Mouse (Mus musculus) hindbrain, embryonic 10.5 days (tissue): ENCODE results near the gene Actg1. TPM values are rescaled to one million over a fixed set of nuclear protein-coding genes. Genes with fewer than 3 reads are reported as not detected.
A peak's percentile ranks its signal among the peaks of the same experiment; 100 is the strongest.
"Not testable (repeated sequence)": the region's sequence is repeated elsewhere in the genome, so short reads cannot be mapped to it uniquely, and the experiment has no call there.

ENCODE experiments used
- DNase-seq: peaks from one replicate; pipeline ENCODE4 v3.0.0-alpha.2; 2017; ENCODE audit warnings: low spot score
- H3K27ac ChIP-seq: fragments of 300-500 bp; sonication (generic); 2 replicates; pipeline ENCODE4 v1.5.1; 2016; ENCODE audit warnings: mild to moderate bottlenecking, moderate library complexity
- H3K27me3 ChIP-seq: fragments of 300-500 bp; sonication (generic); 2 replicates; pipeline ENCODE4 v1.6.1; 2016; ENCODE audit warnings: mild to moderate bottlenecking; ENCODE audit not compliant: poor library complexity, insufficient read depth, severe bottlenecking
- H3K36me3 ChIP-seq: fragments of 300-500 bp; sonication (generic); 2 replicates; pipeline ENCODE4 v1.6.1; 2016; ENCODE audit warnings: mild to moderate bottlenecking, moderate library complexity
- H3K4me1 ChIP-seq: fragments of 300-500 bp; sonication (generic); replicated peaks from 2 replicates; pipeline ENCODE4 v1.6.1; 2016; ENCODE audit warnings: mild to moderate bottlenecking
- H3K4me3 ChIP-seq: fragments of 300-500 bp; sonication (generic); 2 replicates; pipeline ENCODE4 v1.5.1; 2016; ENCODE audit warnings: mild to moderate bottlenecking, moderate library complexity
- H3K9me3 ChIP-seq: fragments of 300-500 bp; sonication (generic); 2 replicates; pipeline ENCODE4 v1.6.1; 2016; ENCODE audit warnings: mild to moderate bottlenecking, moderate library complexity
- WGBS: fragments of 180-500 bp; shearing (Covaris S2); methylation state at CpG from one replicate; pipeline ENCODE4 v1.1.7; 2016; 5-methylcytosine and 5-hydroxymethylcytosine counted together
- polyA plus RNA-seq: library from polyadenylated mRNA; unstranded; fragments of >200 nt; fragmentation: Nextera tagmentation; extraction: Ambion mirVana; gene quantifications from 2 replicates; pipeline ENCODE4 v1.2.1, GENCODE M21; 2016

Actg1 gene
- polyA plus RNA-seq, 1 experiment from 2014 or later: 3,536 TPM

DNA sequence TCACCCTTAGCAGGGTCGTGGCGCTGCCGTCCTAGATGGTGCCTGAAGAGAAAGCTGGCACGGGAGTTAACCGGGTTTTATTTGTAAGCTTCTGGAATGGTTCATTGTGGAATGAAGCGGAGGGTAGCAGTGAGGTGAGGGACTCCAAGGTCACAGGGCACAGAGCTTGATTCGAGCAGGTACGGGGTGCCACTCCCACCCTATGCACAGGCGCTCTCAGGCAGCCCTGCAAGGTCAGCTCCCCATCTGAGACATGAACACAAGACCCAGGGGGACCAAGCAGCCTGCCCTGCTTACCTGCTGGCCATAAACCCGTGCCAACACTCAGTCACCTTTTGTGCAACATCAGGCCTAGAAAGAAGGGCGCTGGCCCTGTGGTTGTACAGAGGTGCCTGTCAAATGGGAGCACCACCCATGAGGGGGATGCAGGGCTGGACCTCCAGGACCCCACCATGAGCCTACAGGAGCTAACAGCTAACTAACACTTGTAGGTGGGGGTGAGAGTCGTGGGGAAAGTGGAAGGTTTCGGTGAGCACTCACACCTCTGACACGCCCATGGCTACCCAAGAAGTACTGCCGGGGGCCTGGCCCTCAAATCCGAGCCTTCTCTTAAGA, 1.1 kb upstream of the Actg1 start:
- Histone ChIP-seq H3K36me3 (peaks cover 25% of the 10 kb centered on the region), H3K4me3 (peak overlapping the region; percentile 100), H3K27ac (peak overlapping the region; percentile 100), H3K4me1 (peaks cover 63% of the 10 kb centered on the region), H3K9me3 (no peaks in the 10 kb centered on the region), H3K27me3 (peaks cover 10% of the 10 kb centered on the region; the same call in 1 of the 2 replicates)
- DNase-seq: no peak
- 4% methylated on average over 16 of the region's 16 CpGs for WGBS

DNA sequence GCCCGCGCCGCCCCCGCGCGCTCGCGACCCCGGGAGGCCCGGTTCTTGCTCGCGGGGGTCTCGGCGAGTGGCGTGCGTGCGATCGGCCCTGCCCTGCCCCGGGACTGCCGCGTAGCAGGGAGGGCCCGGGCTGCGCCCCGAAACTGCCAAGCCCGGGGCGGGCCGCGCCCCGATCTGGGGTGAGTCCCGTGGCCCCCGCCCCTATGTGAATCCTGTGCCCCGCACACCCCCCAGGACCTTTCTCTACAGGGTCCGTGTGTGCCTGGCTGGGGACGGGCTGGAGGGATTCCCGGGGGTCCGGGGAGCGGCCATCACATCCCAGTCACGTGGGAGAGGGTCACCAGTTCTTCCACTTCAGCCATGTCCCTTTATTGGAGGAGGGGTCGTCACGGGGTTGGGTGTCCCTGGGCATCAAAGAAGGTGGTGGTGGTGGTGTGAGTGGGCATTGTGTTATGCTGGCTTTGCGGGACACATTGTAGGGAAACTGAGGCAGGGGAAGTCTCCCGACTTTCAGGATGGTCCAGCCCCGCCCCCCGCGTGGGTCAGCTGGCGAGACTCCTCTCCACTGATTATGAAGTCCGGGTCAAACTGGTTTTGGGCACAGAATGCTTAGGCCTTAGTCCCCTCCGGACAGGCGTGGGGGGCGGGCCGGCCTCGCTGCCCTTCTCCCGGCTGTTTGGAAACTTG, 485 bp upstream of the Actg1 start:
- peaks cover 26% of the 10 kb centered on the region for H3K36me3 ChIP-seq
- peak overlapping the region; percentile 100 for H3K27ac ChIP-seq
- peaks cover 61% of the 10 kb centered on the region for H3K4me1 ChIP-seq
- no peaks in the 10 kb centered on the region for H3K9me3 ChIP-seq
- peak; percentile 84 for DNase-seq
- WGBS: 4% methylated on average over 47 of the region's 53 CpGs
- H3K27me3 ChIP-seq: peaks cover 10% of the 10 kb centered on the region; the same call in 1 of the 2 replicates
- peak overlapping the region; percentile 100 for H3K4me3 ChIP-seq

DNA sequence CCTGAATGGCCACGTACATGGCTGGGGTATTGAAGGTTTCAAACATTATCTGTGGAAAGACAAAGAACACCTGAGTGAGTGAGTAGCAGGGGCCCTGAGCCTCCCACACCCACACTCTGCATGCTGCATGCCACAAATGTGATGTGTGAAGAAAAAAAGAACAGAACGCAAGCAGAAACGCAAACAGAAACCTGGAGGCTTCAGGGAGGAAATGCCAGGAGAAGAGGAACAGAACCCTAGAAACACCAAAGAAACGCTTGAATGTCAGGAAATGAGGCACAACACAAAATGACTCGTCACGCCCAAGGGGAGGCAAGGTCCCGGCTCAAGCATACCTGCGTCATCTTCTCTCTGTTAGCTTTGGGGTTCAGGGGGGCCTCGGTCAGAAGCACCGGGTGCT, 1.0 kb downstream of the Actg1 start:
- no peak for DNase-seq
- 12% methylated on average over 10 of the region's 10 CpGs for WGBS
- Histone ChIP-seq H3K36me3 (peaks cover 26% of the 10 kb centered on the region), H3K4me1 (peaks cover 47% of the 10 kb centered on the region), H3K9me3 (no peaks in the 10 kb centered on the region), H3K4me3 (peak overlapping the region; percentile 100), H3K27me3 (no peaks in the 10 kb centered on the region), H3K27ac (peak overlapping the region; percentile 100)

DNA sequence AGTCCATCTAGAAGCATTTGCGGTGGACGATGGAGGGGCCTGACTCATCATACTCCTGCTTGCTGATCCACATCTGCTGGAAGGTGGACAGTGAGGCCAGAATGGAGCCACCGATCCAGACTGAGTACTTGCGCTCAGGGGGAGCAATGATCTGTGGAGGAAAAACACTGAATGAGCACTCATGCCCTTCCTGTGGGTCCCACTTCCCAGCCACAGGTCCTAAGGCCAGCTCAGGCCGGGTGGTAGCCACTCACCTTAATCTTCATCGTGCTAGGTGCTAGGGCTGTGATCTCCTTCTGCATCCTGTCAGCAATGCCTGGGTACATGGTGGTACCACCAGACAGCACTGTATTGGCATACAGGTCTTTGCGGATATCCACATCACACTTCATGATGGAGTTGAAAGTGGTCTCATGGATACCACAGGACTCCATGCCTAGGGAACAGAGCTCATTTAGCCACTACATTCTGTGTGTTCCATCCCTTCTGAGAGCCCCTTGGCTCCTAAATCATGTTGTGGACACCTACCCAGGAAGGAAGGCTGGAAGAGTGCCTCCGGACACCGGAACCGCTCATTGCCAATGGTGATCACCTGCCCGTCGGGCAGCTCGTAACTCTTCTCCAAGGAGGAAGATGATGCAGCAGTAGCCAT, 1.8 kb downstream of the Actg1 start:
- not testable (repeated sequence) for H3K27me3 ChIP-seq, H3K27ac ChIP-seq, DNase-seq, H3K9me3 ChIP-seq
- Histone ChIP-seq H3K4me1 (peaks cover 41% of the 10 kb centered on the region), H3K36me3 (peaks cover 26% of the 10 kb centered on the region), H3K4me3 (peak overlapping the region; percentile 56)
- WGBS: 73% methylated on average over 11 of the region's 13 CpGs

DNA sequence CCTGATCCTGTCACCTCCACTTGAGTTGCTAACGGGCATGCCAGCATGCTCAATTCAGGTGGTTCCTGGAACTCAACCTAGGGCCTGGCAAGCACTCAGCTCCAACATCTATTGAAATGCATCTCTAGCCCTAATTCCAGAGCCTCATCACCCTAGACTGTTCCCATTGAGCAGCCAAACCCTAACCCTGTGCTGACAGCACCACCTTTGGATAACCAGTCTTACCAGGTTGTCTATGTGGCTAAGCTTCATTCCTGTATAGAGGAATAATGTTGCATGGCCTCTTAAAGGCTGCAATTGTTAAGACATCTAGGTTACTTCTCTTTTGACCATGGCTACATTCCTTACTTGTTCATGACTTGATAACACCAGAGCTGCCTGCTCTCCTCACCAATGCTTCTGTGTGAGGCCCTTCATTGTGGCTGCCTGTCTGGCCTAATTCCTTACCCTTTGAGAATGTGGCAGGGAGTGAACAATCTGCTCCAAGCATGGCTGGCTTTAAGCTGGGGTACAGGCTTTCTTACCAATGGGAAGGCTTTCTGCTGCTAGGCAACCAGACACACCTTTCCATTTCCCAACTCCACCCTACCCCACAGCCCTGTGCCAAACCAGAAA, 3.2 kb downstream of the Actg1 start:
- peak overlapping the region; percentile 39 for H3K4me3 ChIP-seq
- peaks cover 28% of the 10 kb centered on the region for H3K4me1 ChIP-seq
- no peaks in the 10 kb centered on the region for H3K27me3 ChIP-seq
- peak; percentile 38 for DNase-seq
- no peak overlapping the region for H3K27ac ChIP-seq
- H3K36me3 ChIP-seq: peaks cover 26% of the 10 kb centered on the region
- 0 out of 2 replicates have a peak, but pooled peaks cover 3% of the 10 kb centered on the region for H3K9me3 ChIP-seq
- WGBS: 32% methylated on average over 1 of the region's 1 CpGs

DNA sequence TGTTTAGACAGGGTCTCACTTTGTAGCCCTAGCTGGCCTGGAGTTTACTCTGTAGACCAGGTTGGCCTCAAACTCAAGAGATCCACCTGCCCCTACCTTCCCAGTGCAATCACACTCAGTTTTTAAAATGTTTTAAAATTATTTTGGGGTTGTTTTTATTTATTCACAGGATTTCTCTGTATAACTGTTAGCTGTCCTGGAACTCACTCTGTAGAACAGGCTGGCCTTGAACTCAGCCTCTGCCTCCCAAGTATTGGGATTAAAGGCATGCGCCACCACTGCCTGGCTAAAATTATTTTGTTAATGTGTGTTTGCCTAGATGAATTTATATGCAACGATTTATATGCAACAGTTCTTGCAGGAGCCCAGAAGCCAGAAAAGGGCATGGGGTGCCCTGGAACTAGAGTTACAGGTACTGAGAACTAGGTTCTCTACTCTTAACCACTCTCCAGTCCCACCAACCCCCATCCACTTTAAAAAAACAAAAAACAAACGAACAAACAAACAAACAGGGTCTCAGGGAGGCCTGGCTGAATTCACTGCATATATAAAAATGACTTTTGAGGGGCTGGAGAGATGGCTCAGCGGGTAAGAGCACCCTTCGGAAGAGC, 3.9 kb downstream of the Actg1 start:
- Histone ChIP-seq H3K36me3 (peaks cover 26% of the 10 kb centered on the region), H3K4me1 (peaks cover 20% of the 10 kb centered on the region), H3K4me3 (no peak overlapping the region), H3K27ac (no peak overlapping the region), H3K27me3 (no peaks in the 10 kb centered on the region), H3K9me3 (0 out of 2 replicates have a peak, but pooled peaks cover 3% of the 10 kb centered on the region)
- no peak for DNase-seq
- 66% methylated on average over 5 of the region's 5 CpGs for WGBS

DNA sequence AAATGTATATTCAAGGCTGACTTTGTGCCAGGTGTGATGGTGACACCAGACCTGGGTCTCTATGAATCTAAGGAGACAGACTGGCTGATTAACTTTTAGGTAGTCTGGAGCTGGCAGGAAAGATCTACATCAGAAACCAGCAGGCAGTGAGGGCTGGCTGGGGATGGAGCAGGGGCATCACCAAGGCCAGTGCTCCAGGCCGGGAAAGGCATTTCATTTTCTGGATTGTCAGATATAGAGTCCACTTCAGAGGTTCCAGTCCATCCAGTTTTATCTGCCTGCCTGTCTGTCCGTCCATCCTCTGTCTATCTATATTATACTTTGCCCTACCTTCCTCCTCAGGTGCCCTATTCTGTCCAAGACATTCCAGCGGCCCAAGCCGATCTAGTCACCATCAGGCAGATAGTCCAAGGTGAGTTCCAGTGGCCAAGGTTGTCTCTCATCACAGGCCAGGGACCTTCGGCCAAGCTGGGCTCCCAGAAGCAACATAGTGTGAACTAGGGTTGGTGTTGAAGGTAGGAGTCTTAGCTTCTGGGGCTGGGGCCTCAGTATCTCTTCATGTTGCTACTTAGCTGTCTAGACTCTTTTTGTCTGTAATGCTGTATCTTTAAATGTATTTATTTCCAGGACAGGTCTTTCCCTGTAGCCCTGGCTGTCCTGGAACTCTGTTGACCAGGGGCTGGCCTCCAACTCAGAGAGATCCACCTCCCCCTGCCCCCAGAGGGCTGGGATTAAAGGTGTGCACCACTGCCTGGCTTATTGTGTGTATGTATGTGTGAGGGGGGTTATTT, 4.6 kb downstream of the Actg1 start:
- Histone ChIP-seq H3K27me3 (no peaks in the 10 kb centered on the region), H3K4me1 (peaks cover 13% of the 10 kb centered on the region), H3K36me3 (peaks cover 26% of the 10 kb centered on the region), H3K9me3 (0 out of 2 replicates have a peak, but pooled peaks cover 3% of the 10 kb centered on the region), H3K4me3 (no peak overlapping the region), H3K27ac (no peak overlapping the region)
- 79% methylated on average over 5 of the region's 5 CpGs for WGBS
- peak; percentile 46 for DNase-seq

DNA sequence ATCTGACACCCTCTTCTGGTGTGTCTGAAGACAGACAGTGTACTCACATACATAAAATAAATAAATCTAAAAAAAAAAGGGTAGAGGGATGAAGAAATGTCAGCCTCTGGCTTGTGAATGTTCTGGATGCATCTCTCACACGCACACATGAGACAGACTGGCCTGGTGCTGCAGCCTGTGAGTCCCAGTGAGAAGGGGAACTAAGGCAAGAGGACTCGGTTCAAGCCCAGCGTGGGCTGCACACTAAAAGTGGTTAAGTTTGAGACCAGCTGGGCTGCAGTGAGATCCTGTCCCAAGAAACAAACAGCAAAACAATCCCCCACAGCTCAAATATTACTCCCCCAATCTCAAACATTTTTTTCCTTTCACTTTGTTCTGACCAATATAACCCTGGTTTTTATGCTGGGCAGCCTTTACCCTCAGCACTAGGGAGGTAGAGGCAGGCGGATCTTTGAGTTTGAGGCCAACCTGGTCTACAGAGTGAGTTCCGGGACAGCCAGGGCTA, 5.6 kb downstream of the Actg1 start:
- WGBS: 89% methylated on average over 5 of the region's 5 CpGs
- H3K36me3 ChIP-seq: peaks cover 25% of the 10 kb centered on the region
- no peaks in the 10 kb centered on the region for H3K27me3 ChIP-seq
- H3K9me3 ChIP-seq: 0 out of 2 replicates have a peak, but pooled peaks cover 3% of the 10 kb centered on the region
- H3K4me3 ChIP-seq: no peak overlapping the region
- no peak overlapping the region for H3K27ac ChIP-seq
- DNase-seq: no peak
- peaks cover 13% of the 10 kb centered on the region for H3K4me1 ChIP-seq

DNA sequence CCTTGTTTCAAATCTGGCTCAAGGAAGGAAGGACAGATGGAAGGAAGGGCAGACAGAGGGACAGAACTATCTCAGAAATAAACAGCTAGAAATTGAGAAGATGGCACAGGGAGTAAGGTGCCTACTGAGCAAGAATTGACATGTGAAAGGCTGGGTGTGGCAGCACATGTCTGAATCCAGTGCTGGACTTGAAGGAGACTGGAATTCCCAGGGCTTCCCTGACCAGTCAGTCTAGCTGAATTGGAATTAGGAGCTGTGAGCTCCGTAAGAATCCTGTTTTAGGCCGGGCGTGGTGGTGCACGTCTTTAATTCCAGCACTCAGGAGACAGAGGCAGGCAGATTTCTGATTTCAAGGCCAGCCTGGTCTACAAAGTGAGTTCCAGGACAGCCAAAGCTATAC, 6.7 kb downstream of the Actg1 start:
- no peak for DNase-seq
- Histone ChIP-seq H3K36me3 (peaks cover 17% of the 10 kb centered on the region), H3K4me3 (no peak overlapping the region), H3K4me1 (peaks cover 10% of the 10 kb centered on the region), H3K9me3 (0 out of 2 replicates have a peak, but pooled peaks cover 3% of the 10 kb centered on the region), H3K27ac (no peak overlapping the region), H3K27me3 (no peaks in the 10 kb centered on the region)
- WGBS: 93% methylated on average over 4 of the region's 4 CpGs

DNA sequence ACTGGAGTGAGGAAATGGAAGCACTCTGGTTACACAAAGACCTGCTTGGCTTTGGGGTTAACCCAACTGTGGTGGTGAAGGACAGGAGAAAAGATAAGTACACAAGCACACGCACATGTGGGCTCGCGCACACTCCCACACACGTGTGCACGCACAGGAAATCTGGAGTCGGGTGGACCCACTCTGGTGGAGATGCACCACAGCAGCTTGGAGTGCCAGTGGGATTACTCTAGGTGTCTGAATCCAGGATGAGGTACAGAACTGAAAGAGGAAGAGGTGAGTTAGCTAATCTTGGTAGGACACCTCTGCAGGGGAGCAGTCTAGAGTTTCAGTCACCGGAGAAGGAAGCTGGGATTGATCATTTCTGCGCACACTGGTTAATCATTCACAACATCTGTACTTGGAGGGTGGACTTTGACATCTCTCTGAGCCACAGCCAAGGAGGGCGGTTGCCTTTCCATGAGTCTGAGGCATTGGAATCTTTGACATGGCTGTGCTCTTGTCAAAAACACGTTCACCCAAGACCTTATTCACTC, 8.3 kb downstream of the Actg1 start:
- H3K36me3 ChIP-seq: peaks cover 7% of the 10 kb centered on the region
- 0 out of 2 replicates have a peak, but pooled peaks cover 6% of the 10 kb centered on the region for H3K9me3 ChIP-seq
- no peak for DNase-seq
- H3K4me1 ChIP-seq: peaks cover 4% of the 10 kb centered on the region; the same call in 1 of the 2 replicates
- no peak overlapping the region for H3K4me3 ChIP-seq
- 90% methylated on average over 10 of the region's 10 CpGs for WGBS
- no peak overlapping the region for H3K27ac ChIP-seq
- no peaks in the 10 kb centered on the region for H3K27me3 ChIP-seq

DNA sequence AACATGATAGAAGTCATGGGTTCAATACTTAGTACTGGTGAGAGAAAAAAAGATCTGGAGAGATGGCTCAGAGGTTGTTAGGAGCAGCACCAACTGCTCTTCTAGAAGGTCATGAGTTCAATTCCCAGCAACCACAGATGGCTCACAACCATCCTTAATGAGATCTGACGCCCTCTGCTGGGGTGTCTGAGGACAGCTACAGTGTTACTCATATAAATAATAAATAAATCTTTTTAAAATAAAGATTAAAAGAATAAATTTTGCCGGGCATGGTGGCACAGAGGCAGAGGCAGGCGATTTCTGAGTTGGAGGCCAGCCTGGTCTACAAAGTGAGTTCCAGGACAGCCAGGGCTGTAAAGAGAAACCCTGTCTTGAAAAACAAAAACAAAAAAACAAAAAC, 9.6 kb downstream of the Actg1 start:
- H3K9me3 ChIP-seq: peaks cover 15% of the 10 kb centered on the region; the same call in 1 of the 2 replicates
- WGBS: 69% methylated on average over 3 of the region's 3 CpGs
- no peak overlapping the region for H3K27ac ChIP-seq
- no peak overlapping the region for H3K4me3 ChIP-seq
- H3K27me3 ChIP-seq: no peaks in the 10 kb centered on the region
- DNase-seq: no peak
- 0 out of 2 replicates have a peak, but pooled peaks cover 3% of the 10 kb centered on the region for H3K4me1 ChIP-seq
- H3K36me3 ChIP-seq: no peaks in the 10 kb centered on the region
